Mouse (Mus musculus) forebrain, embryonic 14.5 days (tissue): ENCODE results near the gene Naa10. TPM values are rescaled to one million over a fixed set of nuclear protein-coding genes. Genes with fewer than 3 reads are reported as not detected.

ENCODE experiments used
- ATAC-seq: fragments of 200-750 bp; cut with Nextera tagmentation; 2 replicates; pipeline ENCODE4 v1.8.0; 2017; ENCODE audit warnings: mild to moderate bottlenecking, moderate library complexity
- DNase-seq: peaks from one replicate; pipeline ENCODE4 v3.0.0-alpha.2; 2015; ENCODE audit warnings: low spot score
- H3K27ac ChIP-seq: fragments of 300-500 bp; sonication (generic); 2 replicates; pipeline ENCODE4 v1.5.1; 2014; ENCODE audit warnings: low read depth, mild to moderate bottlenecking, control low read depth, low read length, moderate library complexity
- H3K27me3 ChIP-seq: fragments of 300-500 bp; sonication (generic); replicated peaks from 2 replicates; pipeline ENCODE4 v1.6.1; 2014; ENCODE audit warnings: low read length, control low read depth, mixed read lengths; ENCODE audit not compliant: control insufficient read depth, insufficient read depth
- H3K36me3 ChIP-seq: fragments of 300-500 bp; sonication (generic); 2 replicates; pipeline ENCODE4 v1.6.1; 2014; ENCODE audit warnings: low read length, control low read depth; ENCODE audit not compliant: control insufficient read depth, insufficient read depth
- H3K4me1 ChIP-seq: fragments of 300-500 bp; sonication (generic); 2 replicates; pipeline ENCODE4 v1.6.1; 2014; ENCODE audit warnings: antibody characterized with exemption, low read length, control low read depth; ENCODE audit not compliant: control insufficient read depth, insufficient read depth
- H3K4me2 ChIP-seq: fragments of 300-500 bp; sonication (generic); 2 replicates; pipeline ENCODE4 v1.6.1; 2014; ENCODE audit warnings: mild to moderate bottlenecking, control low read depth, low read length
- H3K4me3 ChIP-seq: fragments of 300-500 bp; sonication (generic); 2 replicates; pipeline ENCODE4 v1.5.1; 2014; ENCODE audit warnings: low read depth, low read length, control low read depth
- H3K9ac ChIP-seq: fragments of 300-500 bp; sonication (generic); 2 replicates; pipeline ENCODE4 v1.6.1; 2014; ENCODE audit warnings: mild to moderate bottlenecking, low read length, control low read depth, moderate library complexity
- H3K9me3 ChIP-seq: fragments of 300-500 bp; sonication (generic); replicated peaks from 2 replicates; pipeline ENCODE4 v1.6.1; 2016; ENCODE audit warnings: low read length, control low read depth, mixed read lengths; ENCODE audit not compliant: control insufficient read depth
- WGBS: fragments of 180-500 bp; shearing (Covaris S2); extraction: QIAGEN DNeasy Blood & Tissue Kit; methylation state at CpG from one replicate; pipeline ENCODE4 v1.1.7; 2014; 5-methylcytosine and 5-hydroxymethylcytosine counted together
- polyA plus RNA-seq: library from polyadenylated mRNA; unstranded; fragments of >200 nt; fragmentation: Nextera tagmentation; extraction: Ambion mirVana; gene quantifications from 2 replicates; pipeline ENCODE4 v1.2.1, GENCODE M21; 2014

The Naa10 gene
- polyA plus RNA-seq, 1 experiment from 2014 or later = 104 TPM

DNA sequence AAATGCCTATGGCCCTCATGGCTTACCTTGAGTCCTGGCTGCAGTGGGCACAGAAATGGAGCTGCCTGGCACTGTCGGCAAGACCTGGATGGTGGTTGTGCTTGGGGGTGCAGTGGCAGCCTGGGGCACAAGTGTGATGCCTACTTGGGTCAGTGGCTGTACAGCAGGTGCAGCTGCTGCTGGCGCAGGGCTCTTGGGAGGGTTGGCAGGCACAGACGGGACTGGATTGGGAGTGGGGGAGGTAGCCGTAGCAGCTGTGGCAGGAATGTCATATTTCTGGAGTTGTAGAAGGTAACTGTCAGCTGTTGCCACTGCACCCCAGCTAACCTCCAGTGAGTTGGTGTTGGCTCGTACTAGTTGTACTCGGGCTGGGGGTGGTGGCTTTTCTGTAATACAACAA is 33.2 kb upstream of the Naa10 start:
- Histone ChIP-seq H3K9me3 (no peaks in the 10 kb centered on the region), H3K4me2 (no peak overlapping the region), H3K4me1 (no peaks in the 10 kb centered on the region), H3K36me3 (peaks cover 91% of the 10 kb centered on the region), H3K4me3 (no peak overlapping the region), H3K27ac (no peak overlapping the region), H3K27me3 (no peaks in the 10 kb centered on the region), H3K9ac (no peak overlapping the region)
- DNase-seq = no peak
- WGBS = 94% methylated on average over 6 of the region's 6 CpGs
- ATAC-seq = no peak

- DNase-seq = no peak
- Histone ChIP-seq H3K27ac (no peak overlapping the region), H3K9me3 (no peaks in the 10 kb centered on the region), H3K36me3 (peaks cover 95% of the 10 kb centered on the region), H3K4me2 (no peak overlapping the region), H3K27me3 (no peaks in the 10 kb centered on the region), H3K4me3 (no peak overlapping the region), H3K4me1 (no peaks in the 10 kb centered on the region), H3K9ac (no peak overlapping the region)
- WGBS = 82% methylated on average over 5 of the region's 5 CpGs
- ATAC-seq = no peak
Measured at GRCm38 (mm10) chrX:73952603-73953002, 30.9 kb upstream of the Naa10 start.

- H3K27ac ChIP-seq = no peak overlapping the region
- ATAC-seq (no peak), DNase-seq (no peak)
- WGBS = 91% methylated on average over 10 of the region's 10 CpGs
- H3K9me3 ChIP-seq = no peaks in the 10 kb centered on the region
- H3K36me3 ChIP-seq = peaks cover 94% of the 10 kb centered on the region
- H3K9ac ChIP-seq = no peak overlapping the region
- H3K27me3 ChIP-seq = no peaks in the 10 kb centered on the region
- no peak overlapping the region for H3K4me2 ChIP-seq
- no peak overlapping the region for H3K4me3 ChIP-seq
- H3K4me1 ChIP-seq = no peaks in the 10 kb centered on the region
Measured at GRCm38 (mm10) chrX:73949341-73949740, 27.6 kb upstream of the Naa10 start.

GRCm38 (mm10) chrX:73948647-73949046 is 26.9 kb upstream of the Naa10 start:
- Histone ChIP-seq H3K27ac (no peak overlapping the region), H3K27me3 (no peaks in the 10 kb centered on the region), H3K9ac (no peak overlapping the region), H3K9me3 (no peaks in the 10 kb centered on the region), H3K36me3 (peaks cover 95% of the 10 kb centered on the region), H3K4me3 (no peak overlapping the region), H3K4me1 (no peaks in the 10 kb centered on the region), H3K4me2 (no peak overlapping the region)
- DNase-seq (peak; percentile 75), ATAC-seq (0 out of 2 replicates have a peak, but pooled peaks have one; percentile 40)
- WGBS = 32% methylated on average over 4 of the region's 4 CpGs

DNA sequence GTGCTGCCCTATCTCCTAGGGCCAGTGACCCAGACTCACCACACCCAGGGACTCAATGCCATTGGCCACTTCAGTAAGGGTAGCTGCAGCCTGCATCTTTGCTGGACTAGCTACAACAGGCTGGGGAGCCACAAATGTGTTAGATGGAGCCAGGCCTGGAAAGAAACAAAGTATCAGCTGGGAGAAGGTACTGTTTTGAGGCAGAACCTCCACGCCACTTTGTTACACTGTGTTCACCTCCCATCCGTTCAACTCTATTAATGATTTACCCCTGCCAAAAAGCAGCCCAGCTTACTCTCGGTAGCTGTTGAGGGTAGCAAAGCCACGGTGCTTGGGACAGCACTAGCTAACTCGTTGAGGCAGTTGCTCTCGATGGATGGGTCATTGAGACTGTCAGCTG is 25.2 kb upstream of the Naa10 start:
- H3K36me3 ChIP-seq = peaks cover 90% of the 10 kb centered on the region

GRCm38 (mm10) chrX:73942294-73942693 is 20.6 kb upstream of the Naa10 start:
- Histone ChIP-seq H3K4me3 (no peak overlapping the region), H3K9ac (no peak overlapping the region), H3K27ac (no peak overlapping the region), H3K27me3 (no peaks in the 10 kb centered on the region), H3K4me2 (no peak overlapping the region), H3K4me1 (no peaks in the 10 kb centered on the region), H3K36me3 (peaks cover 56% of the 10 kb centered on the region), H3K9me3 (no peaks in the 10 kb centered on the region)
- ATAC-seq (no peak), DNase-seq (no peak)
- WGBS = 89% methylated on average over 2 of the region's 2 CpGs

More for the DNA sequence above, 25.2 kb upstream of the Naa10 start:
- no peak overlapping the region for H3K4me2 ChIP-seq
- ATAC-seq (no peak), DNase-seq (no peak)
- no peak overlapping the region for H3K9ac ChIP-seq
- H3K4me3 ChIP-seq = no peak overlapping the region
- H3K27ac ChIP-seq = no peak overlapping the region
- H3K4me1 ChIP-seq = no peaks in the 10 kb centered on the region
- 83% methylated on average over 6 of the region's 6 CpGs for WGBS
- H3K27me3 ChIP-seq = no peaks in the 10 kb centered on the region
- no peaks in the 10 kb centered on the region for H3K9me3 ChIP-seq

DNA sequence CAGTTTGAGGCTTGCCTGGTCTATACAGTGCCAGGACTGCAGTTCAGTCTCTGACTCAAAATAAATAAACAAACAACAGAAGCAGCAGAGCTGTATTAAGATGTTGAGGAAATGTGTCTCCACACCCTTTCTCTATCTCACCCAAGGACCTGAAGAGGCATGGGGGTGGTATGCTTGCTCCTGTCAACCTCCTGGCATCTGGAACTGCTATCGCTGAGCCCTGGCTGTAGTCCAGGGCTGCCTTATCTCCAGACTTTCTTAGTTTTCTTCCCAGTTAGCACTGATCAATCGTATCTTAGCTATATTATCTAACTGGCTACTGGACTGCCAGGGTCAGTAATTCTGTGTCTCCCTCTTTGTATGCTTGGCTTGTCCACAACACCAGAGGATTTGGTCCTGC is 20.1 kb upstream of the Naa10 start:
- WGBS = 80% methylated on average over 2 of the region's 2 CpGs
- no peak for ATAC-seq
- Histone ChIP-seq H3K36me3 (peaks cover 52% of the 10 kb centered on the region), H3K4me1 (no peaks in the 10 kb centered on the region), H3K4me2 (no peak overlapping the region), H3K4me3 (no peak overlapping the region), H3K27me3 (no peaks in the 10 kb centered on the region), H3K9me3 (no peaks in the 10 kb centered on the region), H3K9ac (no peak overlapping the region), H3K27ac (no peak overlapping the region)
- DNase-seq = no peak

GRCm38 (mm10) chrX:73931871-73932270 is 10.1 kb upstream of the Naa10 start:
- Histone ChIP-seq H3K4me1 (no peaks in the 10 kb centered on the region), H3K27me3 (no peaks in the 10 kb centered on the region), H3K9me3 (no peaks in the 10 kb centered on the region), H3K36me3 (no peaks in the 10 kb centered on the region), H3K4me3 (no peak overlapping the region), H3K9ac (no peak overlapping the region), H3K27ac (no peak overlapping the region), H3K4me2 (no peak overlapping the region)
- no peak for DNase-seq
- 81% methylated on average over 2 of the region's 2 CpGs for WGBS
- ATAC-seq = no peak

DNA sequence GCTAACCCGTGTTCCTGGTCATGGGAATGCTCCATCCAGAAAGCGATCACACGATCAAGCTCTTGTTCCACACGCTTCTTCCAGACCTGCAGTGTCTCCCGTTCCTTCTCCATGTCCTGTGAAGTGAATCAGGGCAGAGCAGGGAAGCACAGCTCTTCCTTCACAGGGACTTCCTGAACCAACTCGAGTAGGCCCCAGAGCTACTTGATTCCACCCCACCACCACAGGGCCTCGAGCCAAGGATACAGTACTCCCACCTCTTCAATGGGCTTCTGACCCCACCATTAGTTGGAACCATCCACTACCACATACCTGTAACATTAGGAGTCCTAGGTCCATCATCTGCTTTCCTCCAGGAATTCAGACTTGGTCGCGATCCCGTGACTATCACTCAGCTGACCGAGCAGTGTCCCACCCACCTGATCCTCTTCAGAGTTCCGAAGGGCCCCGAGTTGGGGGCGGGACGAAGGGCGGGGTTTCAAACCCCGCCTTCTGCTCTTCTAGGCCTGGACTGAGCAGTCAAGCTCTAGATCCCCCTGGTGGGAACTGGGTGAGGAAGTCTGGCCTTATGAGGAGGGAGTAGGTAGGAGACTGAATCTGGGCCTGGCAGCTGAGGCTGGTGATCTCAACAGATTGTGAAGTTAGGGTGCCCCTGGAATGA is 8.8 kb upstream of the Naa10 start, which contains the start of gene Renbp:
Gene Renbp (minus strand): TSS at position 449 of the 661 bp plus-strand sequence.
- H3K4me3 ChIP-seq = no peak within 1 kb of the TSS
- H3K4me2 ChIP-seq = no peak within 1 kb of the TSS
- no peak within 1 kb of the TSS for H3K27ac ChIP-seq
- WGBS = 60% methylated on average over 17 of the region's 17 CpGs
- H3K9ac ChIP-seq = no peak within 1 kb of the TSS
- H3K9me3 ChIP-seq = no peaks in the 10 kb centered on the region
- H3K4me1 ChIP-seq = no peaks in the 10 kb centered on the region
- peak; percentile 7 for DNase-seq
- peak; percentile 58; the same call in 1 of the 2 replicates for ATAC-seq
- no peaks in the 10 kb centered on the region for H3K36me3 ChIP-seq
- no peaks in the 10 kb centered on the region for H3K27me3 ChIP-seq
